Mouse (Mus musculus) thymus, adult 2 months (tissue): ENCODE measurements around the gene Arsj.

ENCODE experiments used
- CTCF ChIP-seq: fragments of 200-500 bp; IDR thresholded peaks from 2 replicates; pipeline ENCODE4 v1.5.1; 2012; ENCODE audit warnings: mild to moderate bottlenecking, control low read depth, low read length, moderate library complexity, borderline replicate concordance; ENCODE audit not compliant: control insufficient read depth, poor library complexity, insufficient read depth; ENCODE audit errors: extremely low read depth
- POLR2A ChIP-seq: fragments of 200-500 bp; IDR thresholded peaks from 2 replicates; pipeline ENCODE4 v1.6.1; 2012; ENCODE audit warnings: mild to moderate bottlenecking, low read length, control low read depth, moderate library complexity; ENCODE audit not compliant: control insufficient read depth, poor library complexity, insufficient read depth; ENCODE audit errors: extremely low read depth

DNA sequence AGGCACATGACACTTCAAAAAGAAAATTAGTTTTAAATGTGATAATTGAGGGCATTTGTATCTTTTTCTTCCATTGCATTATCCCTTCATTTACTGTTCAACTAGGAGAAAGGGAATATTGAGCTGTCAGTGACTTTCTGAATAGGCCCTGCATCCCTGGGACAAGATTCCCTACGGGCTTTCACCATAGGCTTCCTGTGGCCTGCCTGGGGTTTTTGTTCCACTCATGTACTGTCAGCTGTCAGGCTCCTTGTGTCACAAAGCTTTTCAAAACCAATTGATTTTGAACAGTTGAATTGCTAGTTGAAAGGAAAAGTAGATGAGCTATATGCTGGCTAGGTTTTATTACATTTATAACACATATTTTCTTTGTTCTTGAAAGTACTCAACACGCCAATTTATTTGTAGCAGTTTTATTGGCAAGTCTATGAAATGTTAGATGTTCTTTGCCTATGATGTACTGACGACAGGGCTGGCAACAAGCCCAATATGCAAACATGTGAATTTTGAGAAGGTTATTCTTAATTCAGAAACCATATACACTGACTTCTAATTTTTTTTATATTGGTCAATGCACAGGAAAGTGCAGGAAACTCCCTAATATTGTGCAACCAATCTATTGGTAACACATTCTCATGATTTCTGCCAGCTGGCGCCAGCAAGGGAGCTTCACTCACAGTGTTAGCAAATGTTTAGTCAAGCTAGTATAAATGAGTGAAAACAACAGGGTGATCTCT, 37.4 kb upstream of the Arsj start:
- TF ChIP-seq CTCF, result no peak
- no peak for TF ChIP-seq POLR2A
